Mouse (Mus musculus) heart, adult 2 months (tissue): ENCODE measurements around the gene H2-Q4.
A peak's percentile ranks its signal among the peaks of the same experiment; 100 is the strongest.

Experiments used
- CTCF ChIP-seq: fragments of 200-600 bp; IDR thresholded peaks from 2 replicates; pipeline ENCODE4 v1.8.1; 2022; ENCODE audit warnings: antibody characterized with exemption, mild to moderate bottlenecking, moderate library complexity
- EP300 ChIP-seq: fragments of 200-500 bp; IDR thresholded peaks from 2 replicates; pipeline ENCODE4 v1.6.1; 2011; ENCODE audit warnings: low read depth, low read length, control low read depth; ENCODE audit not compliant: insufficient read depth
- POLR2A ChIP-seq: fragments of 200-500 bp; IDR thresholded peaks from 2 replicates; pipeline ENCODE4 v1.6.1; 2011; ENCODE audit warnings: mild to moderate bottlenecking, low read depth, low read length, control low read depth; ENCODE audit not compliant: insufficient read depth

GRCm38 (mm10) chr17:35379369-35379728 is at the start of gene H2-Q4:
- TF ChIP-seq CTCF = no peak
- TF ChIP-seq EP300 = no peak
- peak; percentile 97 for TF ChIP-seq POLR2A
